Mouse (Mus musculus) urinary bladder, postnatal 36 days (tissue): Measurements from ENCODE around the gene Mak.

Experiments
- DNase-seq, 2 experiments: peaks; one replicate each; pipeline ENCODE4 v3.0.0; 2022; ENCODE audit warnings: low spot score in 2 of 2, mixed read lengths in 1 of 2

Mak gene

DNA sequence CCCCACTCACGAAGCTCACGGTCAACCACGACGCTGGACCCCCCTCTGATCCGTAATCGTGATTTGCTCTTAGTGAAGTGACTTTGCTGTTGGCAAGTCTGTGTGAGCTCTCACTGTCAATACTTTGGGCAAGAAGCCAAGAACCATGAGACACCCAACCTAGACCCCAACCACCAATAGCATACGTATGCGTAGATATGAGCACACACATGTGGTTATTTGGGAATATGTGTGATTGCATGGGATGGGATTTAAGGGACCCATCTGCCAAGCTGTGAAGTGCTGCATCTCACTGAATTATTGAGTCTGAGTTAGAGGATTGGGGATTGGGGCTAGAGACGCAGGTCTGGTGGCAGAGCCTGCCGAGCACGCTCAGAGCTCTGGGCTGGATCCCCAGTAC, 7.9 kb downstream of the Mak start:
- DNase-seq, result no peak

DNA sequence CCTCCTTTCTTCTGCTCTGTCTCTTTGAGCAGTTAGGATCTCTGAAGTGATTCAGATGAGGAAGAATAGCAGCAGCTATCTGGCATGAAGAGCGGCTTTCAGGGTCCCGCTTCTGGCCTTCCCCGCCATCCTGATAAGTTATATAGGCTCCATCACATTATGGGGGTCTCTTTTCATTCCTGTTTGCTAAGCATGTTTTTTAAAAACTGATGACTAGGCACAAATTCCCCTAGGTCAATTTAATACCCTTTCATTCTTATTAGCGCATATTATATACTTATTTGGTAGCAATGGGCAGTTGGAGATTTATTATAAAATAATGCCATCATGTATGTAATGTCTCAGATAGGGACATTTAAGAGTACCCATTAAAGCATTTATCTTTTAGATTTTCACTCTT, 11.9 kb downstream of the Mak start:
- no peak for DNase-seq

DNA sequence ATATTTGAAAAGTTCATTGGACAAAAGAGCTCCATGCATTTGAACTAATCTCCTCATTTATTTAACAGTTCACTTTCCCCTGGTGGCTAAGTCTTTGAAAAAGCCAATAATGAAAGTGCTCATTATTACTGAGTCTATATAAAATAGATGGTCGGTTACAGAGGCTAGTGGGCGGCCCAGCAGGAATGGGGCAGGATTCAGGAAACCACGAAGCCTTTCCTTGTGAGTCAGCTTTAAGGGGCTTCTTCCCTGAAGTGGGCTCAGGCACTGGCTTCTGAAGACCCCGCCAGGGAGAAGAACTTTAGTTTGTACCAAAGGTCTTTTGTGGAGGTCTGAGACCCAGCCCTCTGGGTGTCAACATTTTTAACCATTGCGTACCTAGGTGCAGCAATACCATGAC, 27.5 kb downstream of the Mak start:
- no peak for DNase-seq

DNA sequence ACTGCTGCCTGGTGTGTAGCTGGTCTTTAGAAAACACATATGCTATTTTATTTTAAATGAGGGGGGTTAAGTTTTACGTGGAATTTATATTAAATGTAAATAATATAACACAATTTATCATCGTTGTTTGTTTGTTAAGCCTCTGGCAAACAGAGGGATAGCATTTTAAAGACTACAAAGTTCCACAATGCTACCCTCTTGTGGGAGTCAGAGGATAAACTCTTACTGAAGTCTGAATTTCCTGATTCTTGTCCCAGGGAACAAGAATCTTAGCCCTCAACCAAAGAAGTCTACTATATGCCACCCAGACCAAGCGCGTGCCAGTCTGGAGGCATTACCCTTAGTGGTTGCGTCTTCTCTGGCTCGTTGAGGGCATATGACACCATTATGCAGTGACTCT, 32.2 kb downstream of the Mak start:
- DNase-seq, result no peak

DNA sequence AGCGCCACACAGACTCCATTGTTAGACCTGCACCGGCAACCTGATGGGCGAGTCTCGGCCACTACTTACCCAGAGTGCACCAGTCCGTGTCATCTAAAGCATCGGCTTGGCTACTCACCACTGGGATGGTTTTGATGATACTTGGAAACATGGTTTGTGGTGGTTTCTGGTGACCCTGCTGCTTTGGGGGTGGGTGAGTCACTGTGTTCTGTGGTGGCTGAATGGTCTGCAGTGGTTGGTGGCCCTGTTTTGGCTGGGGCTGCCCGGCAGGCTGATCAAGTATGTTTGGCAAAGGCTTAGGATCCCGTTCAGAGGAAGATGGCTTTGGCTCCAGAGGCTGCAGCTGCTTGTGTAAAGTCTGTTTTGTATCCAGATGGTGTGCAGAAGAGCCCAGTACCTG, 33.6 kb downstream of the Mak start:
- DNase-seq, result no peak

DNA sequence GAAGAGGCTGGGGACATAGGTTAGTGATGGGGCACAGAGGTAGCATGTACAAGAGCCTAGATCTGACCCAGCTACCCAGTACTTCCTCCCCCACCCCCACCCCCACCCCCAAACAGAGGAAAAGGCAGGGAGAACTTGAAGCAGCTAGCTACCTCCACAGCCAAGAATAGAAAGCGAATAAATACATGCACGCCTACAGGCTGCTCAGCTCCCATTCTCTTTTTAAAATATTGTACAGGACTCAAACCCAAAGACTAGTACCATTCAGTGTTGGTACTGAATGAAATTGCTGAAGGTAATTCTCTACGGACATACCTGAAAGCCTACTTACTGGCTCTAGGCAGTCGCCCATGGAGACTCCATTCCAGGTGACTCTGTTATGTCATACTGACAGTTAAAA, 37.0 kb downstream of the Mak start:
- no peak for DNase-seq

DNA sequence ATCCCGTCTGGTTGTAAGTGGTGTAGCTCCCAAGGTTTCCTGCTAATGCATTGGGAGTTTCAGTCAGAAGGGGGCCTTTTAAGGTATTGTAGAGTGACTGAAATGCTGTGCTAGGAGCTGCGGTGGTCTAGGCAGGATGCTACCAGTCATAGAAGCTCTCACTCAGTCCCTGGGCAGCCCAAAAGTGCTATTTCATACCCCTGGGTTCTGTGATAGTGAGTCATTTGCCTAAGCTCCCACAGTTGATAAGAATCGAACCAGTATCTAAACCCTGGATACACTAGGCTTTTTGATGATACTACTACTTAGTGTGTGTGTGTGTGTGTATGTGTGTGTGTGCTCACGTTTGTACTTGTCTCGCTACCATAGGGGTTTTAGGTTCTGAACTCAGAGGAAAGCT, 49.4 kb downstream of the Mak start:
- no peak for DNase-seq

DNA sequence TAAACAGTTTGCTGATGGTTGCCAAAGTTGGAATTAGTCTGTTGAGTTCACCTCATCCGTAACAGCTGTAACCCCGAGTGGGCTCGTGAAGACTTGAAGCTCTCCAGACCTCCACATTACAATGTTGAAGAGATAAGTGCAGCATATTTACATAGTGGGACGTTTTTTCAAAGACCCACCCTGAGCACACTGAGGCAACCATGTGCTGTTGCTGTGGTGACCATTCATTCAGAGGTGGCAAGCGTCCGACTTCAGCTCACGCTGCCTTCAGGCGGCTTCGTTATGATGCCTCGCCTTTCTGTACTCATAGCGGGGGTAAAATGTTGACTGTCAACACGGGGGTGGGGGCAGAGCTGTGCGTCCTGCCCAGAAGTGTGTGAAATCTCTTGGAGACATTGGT, 57.4 kb downstream of the Mak start:
- no peak for DNase-seq

DNA sequence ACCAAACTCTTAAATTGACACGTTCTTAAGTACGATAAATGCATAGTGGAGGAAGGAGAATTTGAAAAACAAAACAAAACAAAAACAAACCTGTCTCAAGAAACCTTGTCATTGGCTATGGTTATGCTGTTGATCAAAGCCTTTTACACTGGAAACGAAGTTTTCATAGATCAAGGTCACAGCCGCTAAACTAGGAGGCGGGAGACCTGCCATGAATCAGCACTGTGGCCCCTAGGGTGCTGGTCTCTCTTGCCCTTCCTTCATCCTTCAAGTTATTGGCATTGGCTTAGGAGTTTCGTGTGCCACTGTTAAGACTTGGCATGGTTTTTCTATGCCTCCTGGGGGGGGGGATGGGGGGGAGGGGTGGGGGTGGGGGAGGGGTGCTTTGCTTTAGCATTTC, 57.9 kb downstream of the Mak start:
- no peak for DNase-seq

DNA sequence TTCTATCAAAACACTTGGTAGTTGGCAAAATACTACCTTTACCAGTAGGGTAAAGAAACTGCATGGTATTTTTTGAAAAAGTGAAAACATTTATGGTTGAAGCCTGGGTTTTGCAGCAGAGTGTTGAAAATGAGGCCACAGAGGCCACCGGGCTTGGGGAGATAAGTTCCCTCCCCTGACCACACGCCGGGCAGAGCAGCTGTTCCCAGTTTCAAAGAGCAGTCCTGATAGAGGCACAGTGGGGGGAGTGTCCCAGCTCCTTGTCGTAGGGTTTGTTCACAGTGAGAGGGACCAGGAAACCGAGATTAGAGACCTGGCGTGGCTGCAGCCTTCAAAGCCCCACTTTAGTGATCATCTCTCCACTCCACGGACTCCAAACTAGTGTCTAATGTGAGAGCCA, 59.0 kb downstream of the Mak start:
- DNase-seq, result no peak

DNA sequence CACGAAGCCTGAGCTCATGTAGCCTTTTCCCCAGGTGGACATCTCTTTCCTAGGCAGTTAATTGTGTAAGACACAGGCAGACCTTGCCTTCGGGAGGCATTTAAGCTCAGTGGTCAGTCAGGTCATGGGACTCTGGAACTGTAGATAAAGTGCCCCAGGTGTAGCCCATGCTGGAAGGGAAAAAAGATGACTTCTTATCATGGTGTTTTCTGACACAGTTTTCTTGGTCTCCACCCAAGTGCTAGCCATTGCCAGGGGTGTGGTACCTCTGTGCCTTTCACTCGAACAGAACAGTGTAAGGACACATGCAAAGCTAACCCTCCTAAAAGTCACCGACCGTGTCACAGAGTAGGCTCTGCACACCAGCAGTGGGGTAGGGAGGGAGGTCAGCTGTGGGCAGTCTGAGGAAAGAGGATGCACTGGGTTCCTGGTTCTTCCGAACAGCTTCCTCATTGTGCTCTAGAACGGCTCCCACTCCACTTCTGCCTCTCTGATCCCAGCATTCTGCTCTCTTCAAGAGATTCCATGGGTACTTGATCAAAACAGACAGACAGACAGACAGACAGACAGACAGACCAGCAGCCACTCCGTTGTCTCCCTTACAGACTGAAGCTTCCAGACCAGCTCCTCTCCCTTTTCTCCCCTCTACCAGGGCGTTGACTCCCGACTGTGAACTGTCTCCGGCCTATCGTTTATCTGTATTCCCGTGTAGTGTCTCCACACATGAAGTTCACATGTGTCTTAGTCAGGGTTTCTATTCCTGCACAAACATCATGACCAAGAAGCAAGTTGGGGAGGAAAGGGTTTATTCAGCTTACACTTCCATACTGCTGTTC, 60.5 kb downstream of the Mak start:
- no peak for DNase-seq

DNA sequence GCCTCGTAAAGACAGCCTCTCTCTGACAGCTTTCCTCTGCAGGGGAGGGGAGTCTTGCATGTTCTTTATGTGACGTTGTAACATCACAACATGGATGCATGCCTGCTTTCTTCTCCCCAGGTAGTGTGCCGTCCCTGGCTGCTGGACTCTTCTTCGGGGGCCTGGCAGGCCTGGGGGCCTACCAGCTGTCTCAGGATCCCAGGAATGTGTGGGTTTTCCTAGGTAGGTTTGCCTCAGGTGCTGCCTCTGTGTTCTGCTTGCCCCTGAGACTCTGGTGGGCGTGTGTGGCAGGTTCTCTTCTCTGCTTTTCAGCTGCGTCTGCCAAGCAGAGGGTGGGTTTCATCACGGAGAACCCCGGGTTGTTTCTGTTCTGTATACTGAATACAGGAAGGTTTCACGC, 61.3 kb downstream of the Mak start:
- DNase-seq, result no peak

DNA sequence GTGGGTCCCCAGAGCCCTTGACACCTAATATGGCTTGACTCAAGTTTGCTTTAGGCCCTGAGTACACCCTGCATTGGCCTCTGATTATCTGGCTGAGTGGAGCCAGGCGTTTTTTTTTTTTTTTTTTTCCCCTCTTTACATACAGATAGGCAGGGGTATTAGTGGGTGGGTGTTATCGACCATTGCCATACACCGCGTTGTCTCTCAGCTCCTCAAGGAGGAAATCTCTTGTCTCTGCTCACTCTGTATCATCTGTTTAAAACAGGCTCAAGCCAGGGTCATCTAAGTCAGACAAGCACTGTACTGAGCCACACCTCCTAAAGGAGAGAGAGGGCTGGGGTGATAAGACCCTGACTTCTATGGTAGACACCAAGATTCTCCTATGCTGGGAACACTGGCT, 61.7 kb downstream of the Mak start:
- no peak for DNase-seq

DNA sequence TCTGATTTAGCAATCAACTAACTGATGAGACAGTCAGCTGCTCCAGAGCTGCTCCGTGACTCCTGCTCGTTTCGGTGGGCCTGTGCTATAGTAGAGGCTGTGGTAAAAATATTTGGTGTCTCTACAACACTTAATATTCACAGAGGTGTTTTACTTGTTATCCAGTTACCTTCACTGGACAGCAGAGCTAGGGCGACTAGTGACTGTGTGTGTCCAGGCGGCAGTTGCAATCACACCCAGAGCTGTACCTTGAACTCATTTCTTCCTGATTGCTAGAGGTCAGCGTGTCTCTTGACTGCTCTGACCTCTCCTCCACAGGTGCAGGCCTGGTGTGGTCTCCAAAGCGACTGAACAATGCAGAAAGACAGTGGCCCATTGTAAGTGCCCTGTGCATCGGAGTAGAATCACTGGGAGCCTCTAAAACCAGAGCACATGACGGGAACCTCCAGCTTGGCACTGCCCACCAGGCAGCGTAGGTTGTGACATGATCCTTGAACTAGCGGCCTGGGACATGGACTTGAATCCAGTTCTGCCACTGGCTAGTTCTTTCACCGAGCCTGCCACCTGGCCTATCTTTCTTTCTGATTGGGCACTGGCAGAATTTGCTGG, 62.6 kb downstream of the Mak start:
- no peak for DNase-seq

DNA sequence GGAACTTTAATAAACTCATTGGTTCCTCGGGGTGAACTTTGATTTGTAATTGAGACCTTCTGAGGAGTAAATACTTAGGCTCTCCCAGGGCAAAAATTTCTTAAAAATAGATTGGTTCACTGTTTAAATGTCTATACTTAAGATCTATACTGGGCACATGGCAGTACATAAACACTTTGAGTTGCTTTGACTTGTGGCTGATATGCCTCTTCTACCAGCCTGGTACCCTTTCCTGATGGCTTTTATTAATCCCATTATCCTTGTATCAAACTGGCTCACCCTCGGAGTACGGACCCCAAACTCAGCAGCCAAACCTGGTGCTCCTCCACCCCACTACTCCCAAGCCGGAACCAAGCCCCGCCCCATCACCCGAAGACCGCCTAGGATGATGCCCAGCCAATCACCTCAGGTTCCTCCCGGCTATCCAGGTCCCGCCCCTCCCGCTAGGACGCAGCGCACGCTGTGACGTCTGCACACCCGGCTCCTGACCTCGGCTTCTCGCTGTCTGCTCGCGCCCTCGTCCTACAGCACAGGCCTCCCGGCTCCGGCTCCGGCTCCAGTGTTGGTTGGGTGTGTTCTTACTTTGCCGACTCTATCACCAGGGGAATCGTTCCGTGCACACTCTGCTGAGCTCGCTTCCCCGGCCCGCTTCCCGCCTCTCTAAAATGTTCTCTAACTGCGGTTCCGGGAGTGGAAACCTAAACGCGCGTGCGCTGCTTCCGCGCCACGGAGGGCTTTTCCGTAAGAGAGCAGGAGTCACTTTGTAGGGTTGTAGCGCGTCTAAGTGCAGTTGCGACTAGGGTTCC, 63.5 kb downstream of the Mak start, which contains the start of gene Tmem14c:
Tmem14c (plus strand) TSS at position 464 of the 806 bp plus-strand sequence.
- DNase-seq, result peak; percentile 91 to 95

DNA sequence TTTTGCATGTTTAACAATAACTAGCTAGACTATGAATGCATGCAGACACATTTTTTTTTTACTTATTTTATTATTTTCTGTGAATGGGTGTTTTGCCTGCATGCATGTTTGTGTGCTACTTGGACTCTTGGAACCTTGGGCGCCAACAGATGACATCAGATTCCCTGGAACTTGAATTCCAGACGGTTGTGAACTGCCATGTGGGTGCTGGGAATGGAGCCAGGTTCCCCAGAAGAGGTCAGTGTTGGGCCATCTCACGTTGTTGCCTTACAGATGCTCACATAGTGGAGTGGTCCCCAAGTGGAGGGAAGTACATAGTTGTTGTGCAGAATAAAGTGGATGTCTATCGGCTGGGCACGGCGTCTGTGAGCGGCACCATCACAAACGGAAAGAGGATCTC, 70.6 kb downstream of the Mak start:
- no peak for DNase-seq

DNA sequence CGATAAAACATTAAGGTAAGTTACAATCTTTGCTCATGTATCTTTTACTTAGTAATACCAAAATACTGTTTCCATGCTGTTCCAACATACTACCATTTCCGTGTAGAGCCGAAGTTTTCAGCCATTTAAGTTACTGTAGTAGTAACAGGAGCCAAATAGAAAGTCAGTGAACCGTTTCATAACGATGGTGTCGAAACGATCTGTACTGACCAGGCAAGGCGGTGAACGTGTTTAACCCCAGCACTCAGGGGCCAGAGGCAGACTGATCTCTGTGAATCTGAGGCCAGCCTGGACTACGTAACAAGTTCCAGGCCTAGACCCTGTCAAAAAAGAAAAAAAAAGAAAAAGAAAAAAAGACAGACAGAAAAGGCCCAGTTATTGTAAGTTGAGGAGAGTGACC, 71.2 kb downstream of the Mak start:
- DNase-seq, result no peak

DNA sequence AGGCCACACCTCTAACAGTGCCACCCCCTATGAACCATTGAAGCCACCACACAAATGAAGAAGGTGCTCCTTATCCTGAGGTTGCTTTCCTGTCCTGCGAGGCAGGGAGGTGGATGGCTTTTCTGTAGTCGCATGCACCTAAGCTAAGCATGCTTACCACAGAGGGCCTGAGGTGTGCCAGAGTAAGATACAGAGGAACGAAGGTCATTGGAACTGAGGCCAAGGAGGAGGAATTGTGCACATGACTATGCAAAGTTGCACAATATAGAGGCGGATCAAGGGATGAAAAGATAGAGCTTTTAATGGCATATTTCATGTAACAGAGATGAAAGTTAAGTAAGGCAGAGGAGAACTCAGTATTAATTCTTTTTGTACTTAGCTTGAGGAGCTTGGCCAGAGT, 73.3 kb downstream of the Mak start:
- no peak for DNase-seq

DNA sequence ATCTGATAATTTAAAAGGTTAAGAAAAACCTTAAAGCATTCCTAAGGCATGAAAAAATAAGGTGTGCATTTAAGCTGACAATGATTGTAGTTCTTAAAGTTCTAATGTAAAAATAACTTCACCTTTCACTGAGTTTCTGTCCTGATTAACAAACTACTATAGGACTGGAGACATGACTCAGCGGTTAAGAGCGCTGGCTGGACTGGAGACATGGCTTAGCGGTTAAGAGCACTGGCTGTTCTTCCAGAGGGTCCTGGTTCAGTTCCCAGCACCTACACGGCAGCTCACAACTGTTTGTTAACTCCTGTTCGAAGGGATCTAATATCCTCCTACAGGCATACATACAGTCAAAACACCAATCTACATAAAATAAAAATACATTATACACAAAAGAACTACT, 77.5 kb downstream of the Mak start:
- no peak for DNase-seq

DNA sequence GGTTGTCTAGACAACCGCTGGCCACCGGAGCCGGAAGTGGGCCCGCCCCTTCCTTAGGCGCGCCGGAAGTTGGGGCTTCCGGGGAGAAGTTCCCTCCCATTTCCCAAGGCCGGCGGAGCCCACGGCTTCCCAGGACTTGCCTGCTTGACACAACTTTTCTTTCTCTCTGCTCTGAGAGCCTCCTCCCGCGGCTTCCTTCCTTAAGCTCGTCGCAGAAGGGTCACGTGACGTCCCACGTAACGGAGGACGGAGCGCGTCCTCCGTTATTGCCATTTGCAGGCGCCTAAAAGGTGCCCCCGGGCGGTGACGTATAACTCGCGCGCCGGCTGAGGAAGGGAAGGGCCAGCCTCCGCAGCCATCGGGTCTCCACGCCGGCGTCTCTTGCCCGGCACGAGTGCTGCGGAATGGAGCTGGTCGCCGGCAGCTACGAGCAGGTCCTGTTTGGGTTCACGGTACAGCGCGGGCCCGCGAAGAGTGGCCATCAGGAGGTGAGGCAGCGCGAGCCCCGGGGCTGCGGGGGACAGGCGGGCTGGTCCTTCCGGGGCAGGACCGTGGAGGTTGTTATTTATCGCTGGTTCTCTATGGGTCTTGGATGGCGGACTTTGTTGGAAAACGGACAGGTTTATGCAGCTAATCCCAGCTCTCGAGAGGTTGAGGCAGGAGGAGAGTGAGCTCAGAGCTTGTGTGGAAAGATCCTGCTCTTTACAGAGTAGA, 78.4 kb downstream of the Mak start, which contains the start of gene Pak1ip1:
Pak1ip1 (plus strand) TSS at position 98 of the 714 bp plus-strand sequence.
- peak; percentile 91 for DNase-seq

DNA sequence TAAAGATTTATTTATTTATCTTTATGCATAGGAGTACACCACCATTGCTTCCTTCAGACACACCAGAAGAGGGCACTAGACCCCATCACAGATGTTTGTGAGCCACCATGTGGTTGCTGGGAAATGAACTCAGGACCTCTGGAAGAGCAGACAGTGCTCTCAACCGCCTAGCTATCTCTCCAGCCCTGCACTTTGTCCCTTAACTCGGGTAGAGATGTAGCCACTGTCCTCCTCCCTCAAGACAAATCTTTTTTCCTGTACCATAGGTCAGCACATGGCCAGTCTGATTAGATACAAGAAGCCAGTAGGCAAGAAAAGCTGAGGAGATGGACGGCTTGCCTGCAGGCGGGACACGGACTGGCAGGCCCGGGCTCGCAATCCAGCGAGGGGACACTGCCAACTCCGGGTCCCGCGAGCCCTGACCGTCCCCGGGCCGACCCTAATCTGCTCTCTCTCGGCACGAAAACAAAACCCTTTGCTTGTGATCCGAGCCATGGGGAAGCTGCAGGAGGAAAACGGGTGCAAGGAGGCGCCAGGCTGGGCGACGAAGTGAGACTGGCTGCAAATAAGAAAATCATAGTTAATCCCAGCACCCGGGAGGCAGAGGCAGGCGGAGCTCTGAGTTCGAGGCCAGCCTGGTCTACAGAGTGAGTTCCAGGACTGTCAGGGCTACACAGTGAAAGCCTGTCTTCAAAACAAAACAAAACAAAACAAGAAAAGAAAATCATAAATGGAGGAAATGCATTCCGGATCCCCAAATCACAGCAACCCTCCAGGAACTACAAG, 79.2 kb downstream of the Mak start:
- peak; percentile 15 to 42 for DNase-seq
